In genomic region chr7:127677077-127677476, GRCm38 (mm10) we compare ENCODE assay signal across 9 mouse cellular contexts. TPM values are rescaled to one million over a fixed set of nuclear protein-coding genes. Genes with fewer than 3 reads are reported as not detected.
DNase-seq lines count a peak whose midpoint lies in the region; ATAC-seq and TF ChIP-seq lines count a peak whose summit lies in the region.
"Had no signal": no experiment of that assay in that cellular context is flagged by ENCODE, and none has a peak within 500 bp of the region (broad histone marks: within the 10 kb centered on the region; RNA-seq: fewer than 3 reads in every experiment).

No protein-coding gene starts in this region.

- WGBS in heart, postnatal 0 days: 69% methylated on average over 6 of the region's 6 CpGs
- WGBS in heart, embryonic 11.5 days (ENCODE audit: insufficient replicate concordance): 65% methylated on average over 6 of the region's 6 CpGs
- WGBS in limb, embryonic 11.5 days: 69% methylated on average over 6 of the region's 6 CpGs
- WGBS in small intestine, adult 2 months: 71% methylated on average over 6 of the region's 6 CpGs

- no peak for TF ChIP-seq POLR2A in small intestine, adult 2 months (IDR thresholded peaks at IDR 0.05; ENCODE audit: low read depth, low read length)

- DNase-seq in heart, postnatal 0 days (ENCODE audit: low spot score): no peak
- DNase-seq in 3134 (ENCODE audit: extremely low read depth, insufficient read length, low spot score): peak; percentile 34
- peak; percentile 36 for DNase-seq in Muller cell, postnatal 12 days (ENCODE audit: inconsistent ontology term)
- DNase-seq in cerebellum, postnatal 25 days: peak; percentile 60 to 76
- DNase-seq in limb, embryonic 11.5 days (ENCODE audit: low spot score): peak; percentile 77
- no peak for DNase-seq in urinary bladder, postnatal 36 days (ENCODE audit: low spot score in 2 of 2)

- peaks cover 6% of the 10 kb centered on the region; the same call in 1 of the 2 replicates for H3K4me1 ChIP-seq in heart, postnatal 0 days (ENCODE audit: control insufficient read depth, insufficient read depth)
- H3K4me1 ChIP-seq in heart, embryonic 11.5 days (ENCODE audit: control insufficient read depth, insufficient read depth, low read length): peaks cover 8% of the 10 kb centered on the region
- no peaks in the 10 kb centered on the region for H3K4me1 ChIP-seq in limb, embryonic 11.5 days (ENCODE audit: control insufficient read depth, insufficient read depth, low read length)
- peaks cover 15% of the 10 kb centered on the region for H3K4me1 ChIP-seq in small intestine, adult 2 months (ENCODE audit: control insufficient read depth, insufficient read depth, insufficient read length, low read length)
- H3K4me1 ChIP-seq: limb, embryonic 12.5 days had no signal

- H3K27ac ChIP-seq in heart, postnatal 0 days (ENCODE audit: low read depth): no peak overlapping the region
- H3K27ac ChIP-seq in heart, embryonic 11.5 days (ENCODE audit: low read depth, low read length): no peak overlapping the region
- H3K27ac ChIP-seq in limb, embryonic 11.5 days (replicated peaks; ENCODE audit: low read depth, low read length): no peak overlapping the region
- no peak overlapping the region for H3K27ac ChIP-seq in small intestine, adult 2 months (ENCODE audit: insufficient read depth, low read depth, low read length)
- H3K27ac ChIP-seq: limb, embryonic 12.5 days had no signal

- no peak overlapping the region for H3K4me3 ChIP-seq in heart, postnatal 0 days (ENCODE audit: low read depth, low read length)
- H3K4me3 ChIP-seq in heart, embryonic 11.5 days (ENCODE audit: low read depth, low read length): no peak overlapping the region
- no peak overlapping the region for H3K4me3 ChIP-seq in limb, embryonic 11.5 days (ENCODE audit: low read depth, low read length)
- no peak overlapping the region for H3K4me3 ChIP-seq in small intestine, adult 2 months (ENCODE audit: low read depth, low read length)
- H3K4me3 ChIP-seq: limb, embryonic 12.5 days had no signal

- H3K9ac ChIP-seq in heart, postnatal 0 days (replicated peaks; ENCODE audit: low read depth, low read length): no peak overlapping the region
- no peak overlapping the region for H3K9ac ChIP-seq in heart, embryonic 11.5 days (ENCODE audit: low read depth, low read length)
- H3K9ac ChIP-seq in limb, embryonic 11.5 days (ENCODE audit: low read length): no peak overlapping the region
- H3K9ac ChIP-seq: limb, embryonic 12.5 days had no signal

- ATAC-seq in heart, postnatal 0 days (ENCODE audit: insufficient read depth, low read depth): no peak
- ATAC-seq in heart, embryonic 11.5 days (replicated peaks; ENCODE audit: insufficient number of reproducible peaks, low FRiP score, low TSS enrichment): no peak
- no peak for ATAC-seq in limb, embryonic 11.5 days (ENCODE audit: insufficient number of reproducible peaks, low FRiP score, low TSS enrichment, low read depth)

- H3K36me3 ChIP-seq in heart, postnatal 0 days (replicated peaks; ENCODE audit: control insufficient read depth, insufficient read depth, low read length): 0 out of 2 replicates have a peak, but pooled peaks cover 6% of the 10 kb centered on the region
- peaks cover 3% of the 10 kb centered on the region; the same call in 1 of the 2 replicates for H3K36me3 ChIP-seq in heart, embryonic 11.5 days (ENCODE audit: control insufficient read depth, insufficient read depth, low read length)
- no peaks in the 10 kb centered on the region for H3K36me3 ChIP-seq in limb, embryonic 11.5 days (ENCODE audit: control insufficient read depth, insufficient read depth, low read length)
- no peaks in the 10 kb centered on the region for H3K36me3 ChIP-seq in small intestine, adult 2 months (ENCODE audit: control insufficient read depth, insufficient read depth, low read length)

- TF ChIP-seq EP300 in heart, postnatal 0 days (IDR thresholded peaks at IDR 0.05; ENCODE audit: low read depth): no peak

- no peaks in the 10 kb centered on the region for H3K9me3 ChIP-seq in heart, postnatal 0 days (replicated peaks; ENCODE audit: control insufficient read depth, low read length)
- no peaks in the 10 kb centered on the region for H3K9me3 ChIP-seq in heart, embryonic 11.5 days (replicated peaks; ENCODE audit: control insufficient read depth, low read length)
- H3K9me3 ChIP-seq in limb, embryonic 11.5 days (ENCODE audit: control insufficient read depth, low read length): no peaks in the 10 kb centered on the region

- no peaks in the 10 kb centered on the region for H3K27me3 ChIP-seq in heart, postnatal 0 days (ENCODE audit: control insufficient read depth, insufficient read depth, low read length)
- no peaks in the 10 kb centered on the region for H3K27me3 ChIP-seq in heart, embryonic 11.5 days (ENCODE audit: control insufficient read depth, insufficient read depth, low read length)
- no peaks in the 10 kb centered on the region for H3K27me3 ChIP-seq in limb, embryonic 11.5 days (ENCODE audit: control insufficient read depth, insufficient read depth, low read length)
- H3K27me3 ChIP-seq in small intestine, adult 2 months (ENCODE audit: control insufficient read depth, insufficient read depth, low read length): no peaks in the 10 kb centered on the region
- H3K27me3 ChIP-seq: limb, embryonic 12.5 days had no signal

- no peak overlapping the region for H3K4me2 ChIP-seq in heart, postnatal 0 days (ENCODE audit: low read depth, low read length)
- no peak overlapping the region for H3K4me2 ChIP-seq in heart, embryonic 11.5 days
- no peak overlapping the region; the same call in 1 of the 2 replicates for H3K4me2 ChIP-seq in limb, embryonic 11.5 days (ENCODE audit: low read depth, severe bottlenecking)
- H3K4me2 ChIP-seq: limb, embryonic 12.5 days had no signal

- TF ChIP-seq CTCF in heart, postnatal 0 days (IDR thresholded peaks at IDR 0.05; ENCODE audit: low read depth): peak; percentile 45; the same call in 1 of the 2 replicates
- TF ChIP-seq CTCF in small intestine, adult 2 months (IDR thresholded peaks at IDR 0.05; ENCODE audit: extremely low read depth, insufficient read length, insufficient replicate concordance, low read depth, low read length): peak; percentile 79; the same call in 1 of the 2 replicates

RNA-seq across cellular contexts. Expression of gene Bcl7c, which starts 31.7 kb away (rescaled TPM):
- 19.3 and 32.4 TPM in 2 replicates for total RNA-seq in heart, postnatal 0 days (2014; rRNA removed; ENCODE audit: low replicate concordance)
- polyA plus RNA-seq in heart, postnatal 0 days (2015; fragmentation: Nextera tagmentation; extraction: Ambion mirVana): 25.6 and 27.6 TPM in 2 replicates
- 32.5 and 34.4 TPM in 2 replicates for polyA plus RNA-seq in heart, embryonic 11.5 days (2014; fragmentation: Nextera tagmentation; extraction: Ambion mirVana)
- polyA plus RNA-seq in limb, embryonic 11.5 days (2014; fragmentation: Nextera tagmentation; extraction: Ambion mirVana): 83.9 and 85.5 TPM in 2 replicates
- polyA plus RNA-seq in small intestine, adult 2 months (2012; rRNA removed): 11.1 and 24.6 TPM in 2 replicates

RNA-seq across cellular contexts. Expression of gene Ctf1, which starts 35.5 kb away (rescaled TPM):
- 9.3 and 11.1 TPM in 2 replicates for total RNA-seq in heart, postnatal 0 days (2014; rRNA removed; ENCODE audit: low replicate concordance)
- polyA plus RNA-seq in heart, postnatal 0 days (2015; fragmentation: Nextera tagmentation; extraction: Ambion mirVana): 2.6 and 3.1 TPM in 2 replicates
- 4.7 and 4.9 TPM in 2 replicates for polyA plus RNA-seq in heart, embryonic 11.5 days (2014; fragmentation: Nextera tagmentation; extraction: Ambion mirVana)
- 19.6 and 21.4 TPM in 2 replicates for polyA plus RNA-seq in limb, embryonic 11.5 days (2014; fragmentation: Nextera tagmentation; extraction: Ambion mirVana)
- 7.1 and 8.3 TPM in 2 replicates for polyA plus RNA-seq in small intestine, adult 2 months (2012; rRNA removed)

RNA-seq across cellular contexts. Expression of gene Ctf2, which starts 54.9 kb away (rescaled TPM):
- not detected in 2 replicates for total RNA-seq in heart, postnatal 0 days (2014; rRNA removed; ENCODE audit: low replicate concordance)
- polyA plus RNA-seq in heart, postnatal 0 days (2015; fragmentation: Nextera tagmentation; extraction: Ambion mirVana): not detected in 2 replicates
- 0.32 TPM in 1 of 2 replicates, not detected in the other for polyA plus RNA-seq in heart, embryonic 11.5 days (2014; fragmentation: Nextera tagmentation; extraction: Ambion mirVana)
- polyA plus RNA-seq in limb, embryonic 11.5 days (2014; fragmentation: Nextera tagmentation; extraction: Ambion mirVana): 0.32 and 0.70 TPM in 2 replicates
- not detected in 2 replicates for polyA plus RNA-seq in small intestine, adult 2 months (2012; rRNA removed)

Comparison
In these comparisons a context has a peak if more than half of its experiments do, and no peak if none do; other contexts are left out.
1. DNase-seq: peak in 3134 (single experiment), Muller cell, postnatal 12 days (single experiment), cerebellum, postnatal 25 days (2 of 2) and limb, embryonic 11.5 days (single experiment); none in heart, postnatal 0 days (single experiment) and urinary bladder, postnatal 36 days (0 of 2).